Mouse (Mus musculus) neutrophil, adult 59 days (primary cell): ENCODE measurements around the gene Pus10. TPM values are rescaled to one million over a fixed set of nuclear protein-coding genes. Genes with fewer than 3 reads are reported as not detected.

Source experiments
- total RNA-seq, 2 experiments: library from RNA; stranded (reverse); gene quantifications; 1 replicate in 1 of 2; 2 replicates in 1 of 2; pipeline ENCODE4 v1.2.4; 2023

The Pus10 gene
- 10 to 100 TPM; 15.1 to 16.8 TPM for total RNA-seq

DNA sequence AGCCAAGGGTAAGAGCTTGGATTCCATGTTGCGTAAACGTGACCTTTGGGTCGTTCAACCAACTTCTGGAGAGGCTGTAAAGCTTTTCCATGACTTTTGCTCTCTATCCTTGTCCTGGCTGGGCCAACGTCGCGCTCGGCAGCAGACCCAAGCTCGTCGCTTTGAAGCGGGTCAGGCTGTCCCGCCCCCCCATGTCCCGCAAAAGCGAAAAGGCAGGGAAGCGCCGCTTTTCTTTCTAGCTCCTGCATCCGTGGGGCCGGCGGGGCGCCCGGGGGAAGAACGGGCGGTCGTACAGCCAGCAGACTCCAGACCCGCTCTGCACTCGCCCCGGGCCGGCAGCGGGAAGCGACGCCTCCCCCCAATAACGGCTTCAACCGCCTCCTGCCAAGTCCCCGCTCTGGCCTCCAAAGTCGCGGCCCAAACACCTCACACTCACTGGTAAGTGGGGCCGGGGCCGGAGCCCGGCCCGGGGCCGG, at the start of gene Pus10:
Pus10 (plus strand) TSS at position 364 of the 476 bp plus-strand sequence.

DNA sequence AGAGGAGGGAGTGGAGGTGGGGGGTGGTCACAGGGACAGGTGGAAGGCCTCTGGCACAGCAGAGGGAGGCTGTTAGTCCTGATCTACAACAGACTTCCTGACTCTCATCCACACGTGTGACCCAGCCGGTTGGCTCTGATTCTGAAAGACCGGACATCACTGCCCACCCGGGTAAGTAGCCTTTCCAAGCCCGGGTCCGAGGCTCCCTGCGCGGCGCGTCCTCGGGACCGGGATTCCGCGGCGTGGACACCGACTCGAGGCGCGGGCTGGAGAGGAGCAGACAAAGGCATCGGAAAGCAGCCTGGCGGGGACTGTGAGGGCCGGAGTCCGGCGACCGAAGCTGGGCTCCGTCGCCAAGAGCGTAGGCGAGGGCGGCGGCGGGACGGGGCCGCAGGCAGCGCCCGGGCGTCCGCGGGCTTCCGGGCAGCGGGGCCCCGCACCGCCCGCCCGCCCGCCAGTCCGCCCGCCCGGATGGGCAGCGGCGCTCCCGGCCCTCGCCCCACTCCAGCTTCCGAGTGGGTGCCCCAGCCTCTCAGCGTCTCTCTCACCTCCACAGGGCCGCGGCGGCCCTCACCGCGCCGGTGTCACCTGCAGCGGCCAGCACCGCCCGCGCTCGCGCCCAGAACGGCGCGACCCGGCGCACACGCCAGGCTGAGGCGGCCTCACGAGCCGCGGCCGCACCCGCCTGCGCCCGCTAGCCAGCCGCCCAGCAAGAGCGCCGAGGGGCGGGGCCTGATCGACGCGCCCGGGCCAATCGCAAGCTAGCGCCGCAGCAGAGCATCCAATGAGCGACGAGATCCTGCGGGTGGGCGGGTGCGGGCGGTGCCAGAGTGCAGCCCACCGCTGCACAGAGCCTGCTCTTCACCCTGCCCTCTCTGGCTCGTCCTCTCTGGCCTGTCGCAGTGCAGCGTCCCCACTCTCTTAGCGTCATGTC, 32.3 kb upstream of the Pus10 start, which contains the start of gene 0610010F05Rik:
0610010F05Rik (minus strand) TSS at position 695 of the 934 bp plus-strand sequence.

DNA sequence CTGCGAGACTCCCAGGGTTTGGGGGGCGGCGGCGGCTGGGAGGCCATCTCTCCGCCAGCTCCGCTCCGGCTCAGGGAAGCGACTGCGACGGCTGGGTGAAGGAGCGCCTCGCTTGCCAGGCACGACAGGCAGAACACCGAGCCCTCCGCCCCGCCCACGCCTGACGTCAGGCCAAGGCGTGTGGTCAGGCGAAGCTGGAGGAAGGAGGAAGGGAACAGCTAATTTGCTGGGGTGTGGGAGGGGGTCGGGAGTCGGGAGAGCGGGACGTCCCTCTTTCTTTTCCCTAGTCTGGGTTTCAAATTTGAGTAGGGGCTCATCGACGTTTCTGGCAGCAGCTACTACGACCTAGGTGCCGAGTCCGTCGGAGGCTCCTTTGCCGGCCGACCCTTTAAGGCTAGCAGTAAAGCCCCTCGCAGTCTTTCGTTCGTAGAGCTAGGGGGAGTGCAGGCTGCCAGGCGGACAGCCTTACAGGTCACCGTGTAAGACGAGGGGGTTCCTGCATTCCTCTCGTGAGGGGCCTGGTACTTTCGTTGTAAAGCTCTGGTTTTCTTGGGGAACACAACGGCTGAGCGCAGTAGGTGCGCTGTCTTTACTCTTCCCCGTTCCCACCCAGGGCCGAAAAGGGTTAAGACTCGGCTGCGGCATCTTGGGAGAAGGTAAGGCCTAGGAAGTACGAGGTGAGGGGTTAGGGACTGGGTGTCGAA, 476 bp downstream of the Pus10 start, which contains the start of gene Pex13:
Pex13 (minus strand) TSS at position 162 of the 704 bp plus-strand sequence.

GRCm38 (mm10) chr11:23770760-23771506, 105.5 kb downstream of the Pus10 start, which contains the start of gene Rel:
Gene Rel, minus strand, starts transcription at chr11:23770970.

Other genes with a start within 250 kb of the Pus10 start
- gene Ahsa2, start 167.6 kb upstream of the Pus10 start, total RNA-seq: 10 to 100 TPM; 18.3 to 23.2 TPM
- not detected for gene 1700093K21Rik, start 144.5 kb upstream of the Pus10 start, total RNA-seq
- gene 0610010F05Rik, start 32.0 kb upstream of the Pus10 start, total RNA-seq: 1 to 10 TPM; 7.7 to 8.8 TPM
- gene Pex13, start 285 bp downstream of the Pus10 start, total RNA-seq: 10 to 100 TPM; 12.4 to 14.8 TPM
- gene Rel, start 105.3 kb downstream of the Pus10 start, total RNA-seq: 10 to 100 TPM; 45.0 to 53.9 TPM
- gene Papolg, start 229.6 kb downstream of the Pus10 start, total RNA-seq: 10 to 100 TPM; 13.0 to 14.4 TPM